Mouse (Mus musculus) cerebellum, adult 11-12 months (tissue): ENCODE data around the gene Dab1.

Experiments used
- DNase-seq: peaks from one replicate; pipeline ENCODE4 v3.0.0; 2022

Dab1 gene

GRCm38 (mm10) chr4:104399106-104399730, 780.1 kb downstream of the Dab1 start:
- no peak for DNase-seq

- no peak for DNase-seq
Observed at GRCm38 (mm10) chr4:104404099-104404498, 784.9 kb downstream of the Dab1 start.

- no peak for DNase-seq
Observed at GRCm38 (mm10) chr4:104410922-104411321, 791.8 kb downstream of the Dab1 start.

GRCm38 (mm10) chr4:104415482-104415881, 796.3 kb downstream of the Dab1 start:
- DNase-seq = peak; percentile 66

- DNase-seq = peak; percentile 76
Observed at GRCm38 (mm10) chr4:104418354-104418753, 799.2 kb downstream of the Dab1 start.

- DNase-seq = no peak
Observed at GRCm38 (mm10) chr4:104420983-104421680, 802.0 kb downstream of the Dab1 start.

- DNase-seq = no peak
Observed at GRCm38 (mm10) chr4:104429127-104429526, 810.0 kb downstream of the Dab1 start.

GRCm38 (mm10) chr4:104431231-104431855, 812.2 kb downstream of the Dab1 start:
- no peak for DNase-seq

GRCm38 (mm10) chr4:104432150-104432549, 813.0 kb downstream of the Dab1 start:
- DNase-seq = no peak

GRCm38 (mm10) chr4:104435736-104436135, 816.6 kb downstream of the Dab1 start:
- no peak for DNase-seq

GRCm38 (mm10) chr4:104436411-104436810, 817.3 kb downstream of the Dab1 start:
- DNase-seq = no peak

- no peak for DNase-seq
Observed at GRCm38 (mm10) chr4:104438730-104439129, 819.6 kb downstream of the Dab1 start.

- peak; percentile 69 for DNase-seq
Observed at GRCm38 (mm10) chr4:104439641-104440040, 820.5 kb downstream of the Dab1 start.

GRCm38 (mm10) chr4:104442925-104443747, 824.0 kb downstream of the Dab1 start:
- no peak for DNase-seq

- DNase-seq = peak; percentile 72
Observed at GRCm38 (mm10) chr4:104443775-104444174, 824.6 kb downstream of the Dab1 start.

GRCm38 (mm10) chr4:104444985-104445384, 825.8 kb downstream of the Dab1 start:
- no peak for DNase-seq

GRCm38 (mm10) chr4:104448199-104448598, 829.0 kb downstream of the Dab1 start:
- no peak for DNase-seq

- no peak for DNase-seq
Observed at GRCm38 (mm10) chr4:104450645-104451044, 831.5 kb downstream of the Dab1 start.

- peak; percentile 96 for DNase-seq
Observed at GRCm38 (mm10) chr4:104452587-104452986, 833.4 kb downstream of the Dab1 start.

- DNase-seq = no peak
Observed at GRCm38 (mm10) chr4:104455151-104455550, 836.0 kb downstream of the Dab1 start.

GRCm38 (mm10) chr4:104455760-104456159, 836.6 kb downstream of the Dab1 start:
- DNase-seq = no peak

- no peak for DNase-seq
Observed at GRCm38 (mm10) chr4:104456173-104456873, 837.2 kb downstream of the Dab1 start.

GRCm38 (mm10) chr4:104458726-104459125, 839.6 kb downstream of the Dab1 start:
- peak; percentile 85 for DNase-seq
